Mouse (Mus musculus): Measurements from ENCODE around the gene Dnajc28. TPM values are rescaled to one million over a fixed set of nuclear protein-coding genes. Genes with fewer than 3 reads are reported as not detected.

Dnajc28 gene
- polyA plus RNA-seq, 1 experiment from 2014 or later: 2.9 TPM

GRCm38 (mm10) chr16:91575151-91575550 lies 43.7 kb downstream of the Dnajc28 start:
- Histone ChIP-seq H3K27ac (no peak overlapping the region), H3K4me3 (no peak overlapping the region), H3K4me1 (no peaks in the 10 kb centered on the region), H3K27me3 (ENCODE audit: insufficient read depth, poor library complexity, severe bottlenecking) (no peaks in the 10 kb centered on the region), H3K9me3 (no peaks in the 10 kb centered on the region), H3K36me3 (peaks cover 17% of the 10 kb centered on the region)
- DNase-seq (ENCODE audit: low spot score): no peak
- WGBS: 73% methylated on average over 13 of the region's 13 CpGs

- H3K27me3 ChIP-seq (ENCODE audit: insufficient read depth, poor library complexity, severe bottlenecking): no peaks in the 10 kb centered on the region
- no peak for DNase-seq (ENCODE audit: low spot score)
- no peak overlapping the region for H3K4me3 ChIP-seq
- peaks cover 10% of the 10 kb centered on the region; the same call in 1 of the 2 replicates for H3K36me3 ChIP-seq
- H3K4me1 ChIP-seq: 0 out of 2 replicates have a peak, but pooled peaks cover 3% of the 10 kb centered on the region
- WGBS: 54% methylated on average over 3 of the region's 3 CpGs
- H3K9me3 ChIP-seq: no peaks in the 10 kb centered on the region
- no peak overlapping the region for H3K27ac ChIP-seq
Measured at GRCm38 (mm10) chr16:91571105-91571504, 47.7 kb downstream of the Dnajc28 start.

- H3K36me3 ChIP-seq: peaks cover 8% of the 10 kb centered on the region
- WGBS: 83% methylated on average over 10 of the region's 10 CpGs
- H3K27ac ChIP-seq: no peak overlapping the region
Measured at GRCm38 (mm10) chr16:91568960-91569359, 49.9 kb downstream of the Dnajc28 start.

GRCm38 (mm10) chr16:91566002-91566401 lies 52.8 kb downstream of the Dnajc28 start:
- Histone ChIP-seq H3K27ac (no peak overlapping the region), H3K4me1 (0 out of 2 replicates have a peak, but pooled peaks cover 11% of the 10 kb centered on the region), H3K4me3 (no peak overlapping the region), H3K9me3 (no peaks in the 10 kb centered on the region), H3K27me3 (ENCODE audit: insufficient read depth, poor library complexity, severe bottlenecking) (no peaks in the 10 kb centered on the region), H3K36me3 (peaks cover 37% of the 10 kb centered on the region)
- DNase-seq (ENCODE audit: low spot score): no peak
- WGBS: 88% methylated on average over 7 of the region's 7 CpGs

More at GRCm38 (mm10) chr16:91568960-91569359, 49.9 kb downstream of the Dnajc28 start:
- 0 out of 2 replicates have a peak, but pooled peaks cover 7% of the 10 kb centered on the region for H3K4me1 ChIP-seq
- no peak for DNase-seq (ENCODE audit: low spot score)
- H3K9me3 ChIP-seq: no peaks in the 10 kb centered on the region
- no peak overlapping the region for H3K4me3 ChIP-seq
- no peaks in the 10 kb centered on the region for H3K27me3 ChIP-seq (ENCODE audit: insufficient read depth, poor library complexity, severe bottlenecking)

GRCm38 (mm10) chr16:91565292-91565951 lies 53.4 kb downstream of the Dnajc28 start:
- H3K9me3 ChIP-seq: no peaks in the 10 kb centered on the region
- H3K27me3 ChIP-seq (ENCODE audit: insufficient read depth, poor library complexity, severe bottlenecking): no peaks in the 10 kb centered on the region
- WGBS: 48% methylated on average over 9 of the region's 9 CpGs
- 0 out of 2 replicates have a peak, but pooled peaks cover 11% of the 10 kb centered on the region for H3K4me1 ChIP-seq
- no peak overlapping the region for H3K27ac ChIP-seq
- no peak overlapping the region for H3K4me3 ChIP-seq
- peaks cover 43% of the 10 kb centered on the region for H3K36me3 ChIP-seq
- DNase-seq (ENCODE audit: low spot score): no peak

- no peaks in the 10 kb centered on the region for H3K9me3 ChIP-seq
- H3K4me3 ChIP-seq: no peak overlapping the region
- 0 out of 2 replicates have a peak, but pooled peaks cover 11% of the 10 kb centered on the region for H3K4me1 ChIP-seq
- no peak overlapping the region for H3K27ac ChIP-seq
- WGBS: 84% methylated on average over 4 of the region's 4 CpGs
- H3K36me3 ChIP-seq: peaks cover 49% of the 10 kb centered on the region
- DNase-seq (ENCODE audit: low spot score): no peak
- H3K27me3 ChIP-seq (ENCODE audit: insufficient read depth, poor library complexity, severe bottlenecking): no peaks in the 10 kb centered on the region
Measured at GRCm38 (mm10) chr16:91564580-91565291, 54.1 kb downstream of the Dnajc28 start.

Other genes starting within 250 kb of the Dnajc28 start
- gene Ifnar2, start 246.2 kb downstream of the Dnajc28 start, polyA plus RNA-seq (2016; fragmentation: Nextera tagmentation; extraction: Ambion mirVana): 42.2 and 48.8 TPM in 2 replicates
- not detected in 2 replicates for gene Gm21970, start 227.3 kb downstream of the Dnajc28 start, polyA plus RNA-seq (2016; fragmentation: Nextera tagmentation; extraction: Ambion mirVana)
- gene Il10rb, start 212.9 kb downstream of the Dnajc28 start, polyA plus RNA-seq (2016; fragmentation: Nextera tagmentation; extraction: Ambion mirVana): 29.6 and 37.0 TPM in 2 replicates
- 43.2 and 43.9 TPM in 2 replicates for gene Ifnar1, start 133.8 kb downstream of the Dnajc28 start, polyA plus RNA-seq (2016; fragmentation: Nextera tagmentation; extraction: Ambion mirVana)
- gene Ifngr2, start 72.0 kb downstream of the Dnajc28 start, polyA plus RNA-seq (2016; fragmentation: Nextera tagmentation; extraction: Ambion mirVana): 53.7 and 85.6 TPM in 2 replicates
- gene Tmem50b, start 21.2 kb downstream of the Dnajc28 start, polyA plus RNA-seq (2016; fragmentation: Nextera tagmentation; extraction: Ambion mirVana): 44.7 and 56.1 TPM in 2 replicates
- 125 and 144 TPM in 2 replicates for gene Gart, start 27.9 kb upstream of the Dnajc28 start, polyA plus RNA-seq (2016; fragmentation: Nextera tagmentation; extraction: Ambion mirVana)
- 79.3 and 93.6 TPM in 2 replicates for gene Son, start 28.5 kb upstream of the Dnajc28 start, polyA plus RNA-seq (2016; fragmentation: Nextera tagmentation; extraction: Ambion mirVana)
- gene Donson, start 69.7 kb upstream of the Dnajc28 start, polyA plus RNA-seq (2016; fragmentation: Nextera tagmentation; extraction: Ambion mirVana): 20.7 and 30.3 TPM in 2 replicates
- 58.0 and 60.3 TPM in 2 replicates for gene Cryzl1, start 109.9 kb upstream of the Dnajc28 start, polyA plus RNA-seq (2016; fragmentation: Nextera tagmentation; extraction: Ambion mirVana)
- gene Itsn1, start 110.3 kb upstream of the Dnajc28 start, polyA plus RNA-seq (2016; fragmentation: Nextera tagmentation; extraction: Ambion mirVana): 26.0 and 26.5 TPM in 2 replicates